Mouse (Mus musculus) ES-E14 (cell line): ENCODE results near the gene Ogfod3.

Experiments
- MAFK ChIP-seq: IDR thresholded peaks from 2 replicates; pipeline ENCODE4 v1.6.1; 2014; ENCODE audit warnings: mild to moderate bottlenecking, low read depth, low read length, inconsistent platforms; ENCODE audit not compliant: insufficient read depth
- ZNF384 ChIP-seq: IDR thresholded peaks from 2 replicates; pipeline ENCODE4 v1.6.1; 2012; ENCODE audit warnings: low read depth, low read length, inconsistent platforms

GRCm38 (mm10) chr11:121129616-121130015, 74.9 kb downstream of the Ogfod3 start:
- no peak for TF ChIP-seq MAFK
- no peak for TF ChIP-seq ZNF384
